Mouse (Mus musculus): Measurements from ENCODE around the gene Ankrd33.
"Not testable (repeated sequence)": the region's sequence is repeated elsewhere in the genome, so short reads cannot be mapped to it uniquely, and the experiment has no call there.

Gene Ankrd33

DNA sequence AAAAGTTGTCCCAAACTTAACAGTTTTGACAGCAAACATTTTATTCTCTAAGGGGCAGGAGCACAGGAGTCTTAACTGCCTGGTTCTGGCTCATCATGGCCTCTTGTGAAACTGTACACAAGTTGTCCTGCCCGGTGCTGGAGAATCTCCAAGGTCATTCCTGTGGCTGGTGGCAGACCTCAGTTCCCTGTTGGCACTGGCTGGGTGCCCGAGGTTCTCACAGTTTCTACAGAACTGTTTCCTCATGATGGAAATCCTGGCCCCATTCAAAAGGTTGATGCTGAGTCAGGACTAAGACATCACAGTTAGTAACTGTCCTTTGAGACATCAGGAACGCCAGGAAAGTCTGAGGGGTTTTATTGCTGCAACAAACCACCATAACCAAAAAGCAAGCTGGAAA, 28.6 kb upstream of the Ankrd33 start:
- DNase-seq (ENCODE audit: low spot score) = no peak

DNA sequence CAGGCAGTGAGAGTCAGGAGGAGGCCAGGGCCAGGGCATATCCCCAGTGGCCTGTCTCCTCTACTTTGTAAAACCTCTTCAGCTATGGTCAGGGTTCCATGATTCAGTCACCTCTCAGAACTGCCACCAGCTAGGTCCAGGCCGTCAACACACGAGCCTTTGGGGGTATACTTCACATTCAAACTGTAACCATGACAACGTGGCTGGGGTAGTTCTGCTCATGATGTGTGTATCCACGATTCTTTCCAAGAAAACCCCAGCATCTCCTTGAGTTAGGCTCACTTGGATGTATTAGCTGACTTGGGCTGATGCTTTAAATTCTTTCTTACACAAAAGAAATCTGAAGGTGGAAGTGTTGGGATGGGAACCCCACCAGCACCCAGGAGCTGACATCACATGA, 27.3 kb upstream of the Ankrd33 start:
- no peak for DNase-seq (ENCODE audit: low spot score)

DNA sequence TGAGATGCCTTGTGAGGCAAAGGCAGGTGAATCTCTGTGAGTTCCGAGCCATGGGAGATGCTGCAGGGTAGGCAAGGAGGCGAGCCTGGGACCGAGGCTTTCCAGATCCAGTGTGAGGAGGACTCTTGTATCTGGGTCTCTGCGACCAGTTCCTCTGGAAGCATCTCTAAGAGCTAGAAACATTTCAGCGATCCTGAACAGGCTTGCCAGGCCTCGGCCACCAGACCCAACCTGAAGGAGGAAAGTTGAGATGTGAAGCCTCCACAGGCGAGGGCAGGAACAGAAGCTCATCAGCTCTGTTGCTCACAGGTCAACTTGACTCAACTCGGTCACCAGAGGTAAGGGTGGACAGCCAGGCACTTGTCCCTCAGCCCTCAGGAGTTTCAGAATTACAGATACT, 24.0 kb upstream of the Ankrd33 start:
- DNase-seq (ENCODE audit: low spot score) = no peak

- no peak for DNase-seq (ENCODE audit: low spot score)
These were observed 23.3 kb upstream of the Ankrd33 start for GRCm38 (mm10) chr15:101092121-101092828.

GRCm38 (mm10) chr15:101092829-101093648, 22.5 kb upstream of the Ankrd33 start:
- DNase-seq (ENCODE audit: low spot score) = no peak

- no peak for DNase-seq (ENCODE audit: low spot score)
These were observed 21.6 kb upstream of the Ankrd33 start for GRCm38 (mm10) chr15:101093988-101094387.

DNA sequence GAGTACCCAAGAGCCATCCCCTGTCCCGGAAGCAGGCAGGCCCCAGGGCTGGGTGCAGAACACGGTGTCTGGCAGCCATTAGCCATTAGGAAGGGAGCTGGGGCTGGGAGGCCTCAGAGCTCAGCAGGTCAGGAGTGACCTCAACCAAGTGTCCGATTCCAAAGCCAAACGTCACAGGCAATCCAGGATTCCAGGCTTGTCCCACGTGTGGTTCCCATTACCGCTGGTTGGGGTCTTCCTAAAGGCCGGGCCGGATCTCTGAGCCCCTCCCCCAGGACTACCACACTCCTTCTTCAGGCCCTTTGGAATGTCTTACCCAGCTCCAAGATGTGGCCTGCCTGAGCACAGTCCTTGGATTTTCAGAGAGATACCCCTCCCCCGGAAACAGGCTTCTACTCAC, 20.6 kb upstream of the Ankrd33 start:
- DNase-seq (ENCODE audit: low spot score) = no peak

DNA sequence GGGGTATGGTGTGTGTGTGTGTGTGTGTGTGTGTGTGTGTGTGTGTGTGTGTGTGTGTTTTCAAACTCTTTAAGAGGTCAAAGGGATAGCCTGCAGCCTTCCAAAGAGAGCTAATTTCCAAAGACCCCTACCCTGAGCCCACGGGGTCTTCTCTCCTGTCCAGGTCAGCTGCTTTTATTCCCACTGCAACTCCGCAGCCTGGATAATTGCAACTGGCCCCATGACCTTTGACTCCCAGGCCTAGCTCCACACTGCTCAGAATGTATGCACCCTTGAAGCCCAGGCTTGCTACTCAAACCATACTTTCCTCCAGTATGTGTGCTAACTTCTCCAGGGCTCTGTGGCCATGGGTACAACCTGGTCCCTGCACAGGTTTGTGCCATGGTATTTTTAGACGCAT, 20.2 kb upstream of the Ankrd33 start:
- no peak for DNase-seq (ENCODE audit: low spot score)

- DNase-seq (ENCODE audit: low spot score) = no peak
These were observed 17.4 kb upstream of the Ankrd33 start for GRCm38 (mm10) chr15:101097985-101098651.

DNA sequence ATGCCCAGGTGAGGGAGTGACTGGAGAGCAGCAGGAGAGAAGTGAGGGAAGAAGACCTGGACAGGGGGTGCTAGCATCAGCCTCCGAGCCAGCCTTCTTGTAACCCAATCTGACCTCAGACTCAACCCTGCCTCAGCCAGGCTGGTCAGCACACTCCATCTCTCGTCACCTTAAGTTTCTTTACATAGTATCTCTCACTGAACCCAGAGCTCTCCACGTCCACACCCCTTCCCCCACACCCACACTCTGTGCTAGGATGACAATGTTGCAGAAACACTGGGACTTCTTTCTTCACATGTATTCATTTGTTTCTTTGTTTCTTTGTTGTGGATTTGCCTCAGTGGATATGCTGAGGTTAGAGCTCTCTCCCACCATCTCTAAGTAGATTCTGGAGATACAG, 14.6 kb upstream of the Ankrd33 start:
- DNase-seq (ENCODE audit: low spot score) = no peak

DNA sequence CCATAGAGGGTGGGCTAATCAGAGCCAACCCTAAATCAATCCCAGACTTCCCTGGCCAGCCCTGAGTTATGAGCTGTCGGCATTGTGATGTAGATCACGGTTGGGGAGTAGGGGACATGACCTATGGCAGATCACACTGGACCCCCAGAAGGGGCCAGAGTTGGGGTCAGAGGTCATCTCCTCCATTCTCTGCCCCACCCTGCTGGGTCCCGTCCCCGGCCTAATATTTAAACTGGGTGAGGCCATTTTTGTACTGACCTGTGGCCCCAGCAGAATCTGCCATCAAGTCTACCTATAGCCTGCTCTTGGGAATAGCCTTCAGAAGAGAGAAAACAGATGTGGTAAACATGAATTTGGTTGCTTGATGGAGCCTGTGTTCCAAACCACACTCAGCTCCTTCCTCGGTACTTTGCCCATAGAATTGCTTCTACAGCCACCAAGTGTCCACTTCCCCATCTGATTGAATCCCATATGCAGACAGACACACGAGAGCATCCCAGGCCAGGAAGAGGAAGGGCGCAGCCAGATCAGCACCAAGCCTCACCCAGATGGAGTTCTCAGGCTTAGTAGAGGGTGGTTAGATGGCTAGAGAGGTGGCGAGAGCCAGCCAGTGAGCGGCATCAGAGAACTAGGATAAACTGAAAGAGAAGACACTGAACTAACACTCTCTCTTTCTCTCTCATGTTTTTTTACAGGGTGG, 11.8 kb upstream of the Ankrd33 start:
- DNase-seq (ENCODE audit: low spot score) = no peak

DNA sequence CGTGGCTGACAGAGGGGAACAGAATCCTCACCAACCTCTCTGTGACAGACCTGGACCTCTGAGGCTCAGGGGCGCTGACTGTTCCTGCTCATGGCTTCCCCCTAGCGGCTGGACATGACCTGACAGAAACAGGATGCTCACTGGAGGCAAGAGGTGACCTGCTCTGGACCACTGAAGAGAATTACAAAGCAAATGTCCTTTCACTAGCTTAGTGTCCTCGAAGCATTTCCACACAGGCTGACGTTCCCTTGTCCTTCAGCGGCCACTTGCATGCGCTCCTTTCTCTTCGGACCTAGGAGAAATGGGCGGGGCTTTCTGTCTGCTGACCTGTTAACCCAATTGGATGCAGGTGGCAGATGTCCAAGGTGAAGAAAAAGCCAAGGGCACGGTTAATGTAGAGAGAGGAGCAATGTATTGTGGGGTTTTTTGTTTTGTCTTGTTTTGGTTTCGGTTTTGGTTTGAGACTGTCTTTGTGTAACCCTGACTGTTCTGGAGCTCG, 10.0 kb upstream of the Ankrd33 start:
- DNase-seq (ENCODE audit: low spot score) = peak; percentile 68

DNA sequence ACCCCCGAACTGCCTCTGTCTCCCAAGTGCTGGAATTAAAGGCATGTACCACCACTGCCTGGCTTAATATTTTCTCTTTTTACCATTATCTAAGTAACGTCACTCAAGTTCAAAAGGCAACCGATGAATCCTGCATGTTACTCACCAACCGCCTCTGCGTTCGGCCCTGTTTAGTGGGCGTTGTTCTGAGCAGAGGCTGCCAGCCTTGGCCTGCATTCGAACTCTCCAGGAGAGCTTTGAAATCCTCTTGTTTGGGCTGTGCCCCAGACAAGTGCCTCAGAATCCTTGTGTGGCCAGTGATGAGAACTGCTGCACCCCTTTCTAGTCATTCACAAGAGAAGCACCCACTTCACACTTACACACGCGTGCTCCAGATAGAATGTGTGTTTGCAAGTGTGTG, 9.5 kb upstream of the Ankrd33 start:
- no peak for DNase-seq (ENCODE audit: low spot score)

DNA sequence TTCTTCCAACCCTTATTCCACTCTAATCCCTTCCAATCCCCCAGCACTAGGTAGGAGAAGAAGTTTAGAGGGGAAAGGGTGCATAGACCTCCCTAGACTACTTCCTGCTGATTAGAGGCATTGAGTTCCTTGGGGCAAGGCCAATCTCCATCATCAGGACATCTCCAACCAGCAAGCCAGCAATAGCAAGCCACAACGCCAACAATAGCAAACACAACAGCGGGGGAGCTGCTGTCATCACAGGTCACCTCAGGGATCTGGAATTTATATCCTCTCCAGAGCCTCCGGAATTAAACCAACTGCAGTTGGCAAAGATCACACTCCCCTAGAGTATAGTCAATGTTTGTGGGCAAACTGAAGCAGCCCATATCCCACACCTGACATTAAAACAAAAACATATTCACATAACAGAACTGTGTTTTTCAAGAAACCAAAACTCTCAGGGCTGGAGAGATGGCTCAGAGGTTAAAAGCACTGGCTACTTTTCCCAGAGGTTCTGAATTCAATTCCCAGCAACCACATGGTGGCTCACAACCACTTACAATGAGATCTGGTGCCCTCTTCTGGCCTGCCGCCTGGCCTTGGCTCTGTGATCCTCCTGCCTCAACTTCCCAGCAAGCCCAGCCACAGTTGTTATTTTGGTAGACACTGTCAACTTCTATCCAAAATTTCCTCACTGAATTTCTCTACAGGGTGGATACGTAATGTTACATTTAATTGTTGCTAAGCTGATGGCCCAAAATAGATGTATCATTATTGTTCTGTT, 7.5 kb upstream of the Ankrd33 start:
- no peak for DNase-seq (ENCODE audit: low spot score)

GRCm38 (mm10) chr15:101113176-101113575, 2.4 kb upstream of the Ankrd33 start:
- peak; percentile 55 for DNase-seq (ENCODE audit: low spot score)

GRCm38 (mm10) chr15:101113778-101114177, 1.8 kb upstream of the Ankrd33 start:
- not testable (repeated sequence) for DNase-seq (ENCODE audit: low spot score)

- DNase-seq (ENCODE audit: low spot score) = no peak
These were observed 3.0 kb downstream of the Ankrd33 start for GRCm38 (mm10) chr15:101118399-101119125.

- DNase-seq (ENCODE audit: low spot score) = no peak
These were observed 6.1 kb downstream of the Ankrd33 start for GRCm38 (mm10) chr15:101121411-101122289.

- DNase-seq (ENCODE audit: low spot score) = no peak
These were observed 6.7 kb downstream of the Ankrd33 start for GRCm38 (mm10) chr15:101122290-101122589.

- no peak for DNase-seq (ENCODE audit: low spot score)
These were observed 7.6 kb downstream of the Ankrd33 start for GRCm38 (mm10) chr15:101123202-101123601.
